Mouse (Mus musculus): ENCODE results near the gene Ube2v1. TPM values are rescaled to one million over a fixed set of nuclear protein-coding genes. Genes with fewer than 3 reads are reported as not detected.

The Ube2v1 gene
- polyA plus RNA-seq, 1 experiment from 2014 or later: 281 TPM

DNA sequence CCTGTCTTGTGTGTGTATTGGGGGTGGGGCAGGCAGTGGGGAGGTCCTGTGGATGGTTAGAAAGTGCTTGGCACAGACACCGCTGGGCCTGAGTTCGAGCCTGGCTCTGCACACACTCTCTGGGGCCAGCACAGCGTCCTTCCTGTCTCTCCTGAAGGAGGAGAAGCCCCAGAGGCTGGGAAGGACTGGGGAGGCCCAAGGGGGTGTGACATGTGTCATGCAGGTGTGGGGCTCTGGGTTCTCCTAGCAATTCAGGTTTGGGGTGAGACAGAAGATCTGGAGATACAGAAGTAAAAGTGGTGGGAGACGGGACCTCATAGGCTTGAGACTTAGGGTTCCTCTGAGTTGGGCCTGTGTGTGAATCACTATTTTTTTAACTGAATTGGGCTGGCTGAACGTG, 68.9 kb downstream of the Ube2v1 start:
- no peak overlapping the region for H3K4me3 ChIP-seq (replicated peaks; ENCODE audit: low read length)
- H3K27me3 ChIP-seq (replicated peaks; ENCODE audit: control insufficient read depth, insufficient read depth, low read length): no peaks in the 10 kb centered on the region; the same call in 1 of the 2 replicates
- no peaks in the 10 kb centered on the region for H3K9me3 ChIP-seq (ENCODE audit: control insufficient read depth, low read length)
- WGBS: 78% methylated on average over 5 of the region's 5 CpGs
- no peak overlapping the region for H3K9ac ChIP-seq (replicated peaks; ENCODE audit: low read depth, low read length)
- no peak overlapping the region for H3K4me2 ChIP-seq (ENCODE audit: low read length)
- no peaks in the 10 kb centered on the region for H3K36me3 ChIP-seq (ENCODE audit: control insufficient read depth, insufficient read depth)
- H3K27ac ChIP-seq (ENCODE audit: low read length): no peak overlapping the region
- no peak for ATAC-seq
- H3K4me1 ChIP-seq (replicated peaks; ENCODE audit: control insufficient read depth, insufficient read depth, low read length): peaks cover 25% of the 10 kb centered on the region

DNA sequence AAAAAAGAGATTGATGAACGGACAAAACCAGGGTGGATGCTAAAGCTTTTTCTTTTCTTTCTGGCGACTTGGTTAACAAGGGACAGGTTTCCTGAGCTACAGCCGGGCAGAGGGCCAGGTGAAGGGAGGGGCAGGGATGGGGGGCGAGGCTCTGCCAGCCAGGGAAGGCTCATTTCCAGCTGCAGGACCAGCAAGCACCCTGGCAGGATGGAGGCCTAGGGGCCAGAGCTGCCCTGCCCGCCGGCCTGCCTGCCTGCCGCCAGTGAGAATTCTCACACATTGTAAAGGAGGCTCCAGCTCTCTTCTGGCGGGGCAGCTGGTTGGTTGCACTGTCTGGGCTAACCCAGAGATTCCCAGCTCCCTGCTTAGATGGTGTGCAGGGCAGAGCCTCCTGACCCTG, 69.8 kb downstream of the Ube2v1 start:
- Histone ChIP-seq H3K9me3 (ENCODE audit: control insufficient read depth, low read length) (no peaks in the 10 kb centered on the region), H3K27ac (ENCODE audit: low read length) (no peak overlapping the region), H3K4me3 (replicated peaks; ENCODE audit: low read length) (no peak overlapping the region), H3K4me1 (replicated peaks; ENCODE audit: control insufficient read depth, insufficient read depth, low read length) (peaks cover 25% of the 10 kb centered on the region), H3K9ac (replicated peaks; ENCODE audit: low read depth, low read length) (no peak overlapping the region), H3K36me3 (ENCODE audit: control insufficient read depth, insufficient read depth) (no peaks in the 10 kb centered on the region), H3K4me2 (ENCODE audit: low read length) (no peak overlapping the region), H3K27me3 (replicated peaks; ENCODE audit: control insufficient read depth, insufficient read depth, low read length) (no peaks in the 10 kb centered on the region; the same call in 1 of the 2 replicates)
- ATAC-seq: no peak; the same call in 1 of the 2 replicates
- WGBS: 11% methylated on average over 8 of the region's 8 CpGs

DNA sequence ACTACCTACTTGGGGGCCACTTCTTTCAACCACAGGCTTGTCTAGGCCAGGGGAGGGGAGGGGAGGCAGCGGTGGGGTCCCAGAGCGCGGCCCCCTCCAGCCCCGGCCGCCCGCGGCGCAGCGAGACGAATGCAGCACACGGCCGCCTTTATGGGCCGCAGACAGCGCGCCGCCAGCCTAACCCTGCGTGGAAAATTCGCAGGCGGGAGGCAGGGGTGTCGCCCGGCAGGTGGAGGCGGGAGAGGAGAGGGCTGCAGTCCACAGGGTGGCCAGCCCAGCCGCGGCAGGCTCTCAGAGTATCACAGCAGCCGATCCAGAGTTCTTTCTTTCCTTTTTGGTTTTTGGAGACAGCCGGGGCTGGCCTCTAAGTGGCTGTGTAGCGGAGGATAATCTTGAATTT, 72.5 kb downstream of the Ube2v1 start:
- no peaks in the 10 kb centered on the region for H3K9me3 ChIP-seq (ENCODE audit: control insufficient read depth, low read length)
- no peaks in the 10 kb centered on the region for H3K36me3 ChIP-seq (ENCODE audit: control insufficient read depth, insufficient read depth)
- ATAC-seq: no peak
- H3K9ac ChIP-seq (replicated peaks; ENCODE audit: low read depth, low read length): peak overlapping the region; percentile 51
- H3K27ac ChIP-seq (ENCODE audit: low read length): no peak overlapping the region
- no peaks in the 10 kb centered on the region; the same call in 1 of the 2 replicates for H3K27me3 ChIP-seq (replicated peaks; ENCODE audit: control insufficient read depth, insufficient read depth, low read length)
- 17% methylated on average over 24 of the region's 27 CpGs for WGBS
- H3K4me1 ChIP-seq (replicated peaks; ENCODE audit: control insufficient read depth, insufficient read depth, low read length): peaks cover 23% of the 10 kb centered on the region
- H3K4me3 ChIP-seq (replicated peaks; ENCODE audit: low read length): peak overlapping the region; percentile 23; the same call in 1 of the 2 replicates
- H3K4me2 ChIP-seq (ENCODE audit: low read length): peak overlapping the region; percentile 42

Small RNAs within 50 kb of the gene (microRNA-seq; reads per million reads assigned to microRNA genes)
- not detected for gene Gm22355

Other genes with a start within 250 kb of the Ube2v1 start
- 21.1 and 24.0 TPM in 2 replicates for gene Slc9a8, start 210.4 kb downstream of the Ube2v1 start, polyA plus RNA-seq (2015; fragmentation: Nextera tagmentation; extraction: Ambion mirVana)
- 133 and 140 TPM in 2 replicates for gene Rnf114, start 139.4 kb downstream of the Ube2v1 start, polyA plus RNA-seq (2015; fragmentation: Nextera tagmentation; extraction: Ambion mirVana)
- gene Spata2, start 139.2 kb downstream of the Ube2v1 start, polyA plus RNA-seq (2015; fragmentation: Nextera tagmentation; extraction: Ambion mirVana): 34.8 and 37.6 TPM in 2 replicates
- 4.3 and 4.4 TPM in 2 replicates for gene Snai1, start 93.9 kb downstream of the Ube2v1 start, polyA plus RNA-seq (2015; fragmentation: Nextera tagmentation; extraction: Ambion mirVana)
- gene Gm20431, start 29.4 kb upstream of the Ube2v1 start, polyA plus RNA-seq (2015; fragmentation: Nextera tagmentation; extraction: Ambion mirVana): 8.2 and 11.7 TPM in 2 replicates
- gene Cebpb, start 56.8 kb upstream of the Ube2v1 start, polyA plus RNA-seq (2015; fragmentation: Nextera tagmentation; extraction: Ambion mirVana): 0.32 and 0.56 TPM in 2 replicates
- gene Tmem189, start 57.7 kb upstream of the Ube2v1 start, polyA plus RNA-seq (2015; fragmentation: Nextera tagmentation; extraction: Ambion mirVana): 30.2 and 30.6 TPM in 2 replicates